Mouse (Mus musculus): ENCODE results near the gene Dera. TPM values are rescaled to one million over a fixed set of nuclear protein-coding genes. Genes with fewer than 3 reads are reported as not detected.

Dera gene
- polyA plus RNA-seq, 1 experiment from 2014 or later: 12.0 TPM

DNA sequence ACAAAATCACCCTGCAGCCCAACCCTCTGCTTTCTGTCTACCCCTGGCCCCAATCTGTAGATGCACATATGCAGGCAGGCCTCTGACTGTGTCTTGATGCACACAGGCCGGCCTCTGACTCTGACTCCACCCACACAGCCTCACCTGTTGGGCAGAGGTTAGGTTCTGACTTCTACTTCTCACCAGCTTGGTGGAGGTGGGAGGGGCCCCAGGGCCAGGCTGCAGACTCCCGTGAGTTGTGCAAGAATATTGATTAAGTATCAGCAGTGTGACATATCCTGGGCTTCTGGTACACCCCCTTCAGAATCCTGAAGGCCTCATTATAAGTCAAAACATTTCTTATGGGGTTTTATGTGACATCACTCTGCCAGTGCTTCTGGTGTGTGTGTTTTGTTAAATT, 35.3 kb downstream of the Dera start:
- no peaks in the 10 kb centered on the region for H3K9me3 ChIP-seq (replicated peaks)
- H3K4me2 ChIP-seq: no peak overlapping the region
- no peaks in the 10 kb centered on the region for H3K27me3 ChIP-seq (replicated peaks)
- no peak for ATAC-seq (ENCODE audit: low FRiP score)
- no peak overlapping the region for H3K4me3 ChIP-seq (replicated peaks)
- H3K4me1 ChIP-seq: 0 out of 2 replicates have a peak, but pooled peaks cover 2% of the 10 kb centered on the region
- 74% methylated on average over 2 of the region's 2 CpGs for WGBS
- H3K27ac ChIP-seq (replicated peaks): no peak overlapping the region
- H3K36me3 ChIP-seq: no peaks in the 10 kb centered on the region
- H3K9ac ChIP-seq (replicated peaks): no peak overlapping the region

GRCm38 (mm10) chr6:137795494-137795893, 41.1 kb downstream of the Dera start:
- no peak for ATAC-seq (ENCODE audit: low FRiP score)
- no peak overlapping the region for H3K27ac ChIP-seq (replicated peaks)
- no peak overlapping the region for H3K4me2 ChIP-seq
- no peak overlapping the region for H3K9ac ChIP-seq (replicated peaks)
- 67% methylated on average over 2 of the region's 2 CpGs for WGBS
- H3K4me3 ChIP-seq (replicated peaks): no peak overlapping the region
- H3K36me3 ChIP-seq: peaks cover 7% of the 10 kb centered on the region; the same call in 1 of the 2 replicates
- H3K4me1 ChIP-seq: no peaks in the 10 kb centered on the region
- 0 out of 2 replicates have a peak, but pooled peaks cover 6% of the 10 kb centered on the region for H3K9me3 ChIP-seq (replicated peaks)
- H3K27me3 ChIP-seq (replicated peaks): no peaks in the 10 kb centered on the region

DNA sequence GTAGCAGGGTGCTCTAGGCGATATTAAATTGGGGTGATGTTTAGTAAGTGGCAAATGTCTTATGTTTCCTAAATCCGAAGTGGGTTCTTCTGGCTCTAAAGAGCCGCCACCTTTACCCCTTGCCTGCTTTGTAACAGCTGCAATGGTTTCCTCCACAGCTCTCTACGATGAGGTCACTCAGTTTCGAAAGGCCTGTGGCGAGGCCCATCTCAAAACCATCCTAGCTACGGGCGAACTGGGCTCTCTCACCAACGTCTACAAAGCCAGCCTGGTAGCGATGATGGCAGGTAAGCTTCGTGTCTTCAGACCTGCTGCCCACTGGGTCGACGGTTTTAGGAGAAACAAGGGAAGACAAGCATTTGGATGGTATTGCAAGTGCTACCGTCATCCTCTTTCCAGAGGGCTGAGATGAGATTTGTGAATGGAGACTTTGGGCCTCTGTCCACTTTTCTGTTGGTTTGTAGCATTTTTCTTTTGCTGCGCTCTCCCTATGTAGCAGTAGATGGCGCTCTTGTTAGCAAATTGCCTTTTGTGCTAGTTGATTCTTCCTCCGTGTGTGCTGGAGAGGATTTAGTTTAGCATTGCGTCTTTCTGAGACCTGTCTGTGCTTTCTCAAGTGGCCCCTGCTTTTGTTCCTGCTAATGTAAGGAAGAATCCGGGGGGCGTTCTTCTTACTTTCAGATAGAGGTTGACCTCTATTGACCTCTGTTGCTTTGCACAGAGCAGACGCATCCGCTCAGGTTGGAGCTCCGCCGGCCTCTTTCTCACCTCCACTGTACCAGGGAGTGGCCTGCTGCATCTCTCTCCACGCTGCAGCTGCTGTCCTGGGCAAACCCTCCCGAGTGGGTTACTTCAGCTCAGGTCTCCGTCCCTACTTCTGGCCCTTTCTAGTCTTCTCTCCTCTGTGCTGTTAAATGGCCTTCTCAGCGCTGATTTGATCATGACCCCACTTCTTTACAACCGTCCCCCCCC, 42.5 kb downstream of the Dera start:
- Histone ChIP-seq H3K4me3 (replicated peaks) (no peak overlapping the region), H3K4me2 (no peak overlapping the region), H3K9me3 (replicated peaks) (0 out of 2 replicates have a peak, but pooled peaks cover 6% of the 10 kb centered on the region), H3K36me3 (peaks cover 7% of the 10 kb centered on the region; the same call in 1 of the 2 replicates), H3K27ac (replicated peaks) (no peak overlapping the region), H3K27me3 (replicated peaks) (no peaks in the 10 kb centered on the region), H3K4me1 (no peaks in the 10 kb centered on the region), H3K9ac (replicated peaks) (no peak overlapping the region)
- 76% methylated on average over 29 of the region's 29 CpGs for WGBS
- ATAC-seq (ENCODE audit: low FRiP score): peak; percentile 39; the same call in 1 of the 2 replicates

- Histone ChIP-seq H3K36me3 (peaks cover 7% of the 10 kb centered on the region; the same call in 1 of the 2 replicates), H3K9me3 (replicated peaks) (0 out of 2 replicates have a peak, but pooled peaks cover 6% of the 10 kb centered on the region), H3K27ac (replicated peaks) (no peak overlapping the region), H3K4me2 (no peak overlapping the region), H3K4me1 (no peaks in the 10 kb centered on the region), H3K27me3 (replicated peaks) (no peaks in the 10 kb centered on the region), H3K9ac (replicated peaks) (no peak overlapping the region), H3K4me3 (replicated peaks) (no peak overlapping the region)
- WGBS: 90% methylated on average over 9 of the region's 9 CpGs
- no peak for ATAC-seq (ENCODE audit: low FRiP score)
Observed at GRCm38 (mm10) chr6:137799253-137799652, 44.9 kb downstream of the Dera start.

DNA sequence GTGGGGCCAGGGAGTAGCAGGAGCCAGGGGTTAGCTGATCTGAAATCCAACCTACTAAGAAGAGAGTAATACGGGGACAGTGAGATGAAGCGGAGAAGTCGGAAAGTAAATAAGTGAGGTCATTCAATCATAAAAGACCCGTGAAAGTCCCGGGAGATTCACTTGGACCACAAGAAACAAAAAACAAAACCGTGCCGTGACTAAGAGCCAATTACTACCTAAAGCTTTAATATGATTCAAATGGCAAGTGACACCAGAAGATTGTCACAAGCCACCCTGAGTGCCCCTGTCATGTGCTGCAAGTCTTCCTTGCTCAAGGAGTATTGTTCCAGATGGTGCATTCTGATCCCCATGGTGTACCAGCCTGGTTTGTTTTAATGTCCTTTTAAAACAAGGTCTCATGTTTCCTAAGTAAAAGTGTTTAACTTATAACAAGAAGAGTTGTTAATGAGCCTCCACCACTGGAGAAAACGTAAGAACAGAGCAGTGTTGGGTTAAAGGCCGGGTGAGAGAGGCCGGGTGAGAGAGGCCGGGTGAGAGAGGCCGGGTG, 49.2 kb downstream of the Dera start:
- WGBS: 76% methylated on average over 12 of the region's 12 CpGs

GRCm38 (mm10) chr6:137804121-137804520, 49.8 kb downstream of the Dera start:
- no peak overlapping the region for H3K4me3 ChIP-seq (replicated peaks)
- no peaks in the 10 kb centered on the region for H3K27me3 ChIP-seq (replicated peaks)
- no peak for ATAC-seq (ENCODE audit: low FRiP score)
- H3K4me2 ChIP-seq: no peak overlapping the region
- 94% methylated on average over 7 of the region's 7 CpGs for WGBS
- H3K4me1 ChIP-seq: 0 out of 2 replicates have a peak, but pooled peaks cover 2% of the 10 kb centered on the region
- H3K36me3 ChIP-seq: peaks cover 7% of the 10 kb centered on the region; the same call in 1 of the 2 replicates
- H3K9ac ChIP-seq (replicated peaks): no peak overlapping the region
- no peak overlapping the region for H3K27ac ChIP-seq (replicated peaks)
- H3K9me3 ChIP-seq (replicated peaks): 0 out of 2 replicates have a peak, but pooled peaks cover 6% of the 10 kb centered on the region

More for the DNA sequence above, 49.2 kb downstream of the Dera start:
- H3K9ac ChIP-seq (replicated peaks): no peak overlapping the region
- H3K4me2 ChIP-seq: no peak overlapping the region
- H3K27me3 ChIP-seq (replicated peaks): no peaks in the 10 kb centered on the region
- ATAC-seq (ENCODE audit: low FRiP score): no peak
- H3K9me3 ChIP-seq (replicated peaks): 0 out of 2 replicates have a peak, but pooled peaks cover 6% of the 10 kb centered on the region
- H3K36me3 ChIP-seq: peaks cover 7% of the 10 kb centered on the region; the same call in 1 of the 2 replicates
- no peak overlapping the region for H3K27ac ChIP-seq (replicated peaks)
- no peak overlapping the region for H3K4me3 ChIP-seq (replicated peaks)
- 0 out of 2 replicates have a peak, but pooled peaks cover 2% of the 10 kb centered on the region for H3K4me1 ChIP-seq

- no peak overlapping the region for H3K9ac ChIP-seq (replicated peaks)
- WGBS: 78% methylated on average over 9 of the region's 9 CpGs
- H3K4me3 ChIP-seq (replicated peaks): no peak overlapping the region
- no peak overlapping the region for H3K4me2 ChIP-seq
- peaks cover 6% of the 10 kb centered on the region; the same call in 1 of the 2 replicates for H3K36me3 ChIP-seq
- no peaks in the 10 kb centered on the region for H3K27me3 ChIP-seq (replicated peaks)
- no peak for ATAC-seq (ENCODE audit: low FRiP score)
- H3K27ac ChIP-seq (replicated peaks): no peak overlapping the region
- H3K9me3 ChIP-seq (replicated peaks): 0 out of 2 replicates have a peak, but pooled peaks cover 6% of the 10 kb centered on the region
- H3K4me1 ChIP-seq: 0 out of 2 replicates have a peak, but pooled peaks cover 2% of the 10 kb centered on the region
Observed at GRCm38 (mm10) chr6:137804606-137805005, 50.3 kb downstream of the Dera start.

DNA sequence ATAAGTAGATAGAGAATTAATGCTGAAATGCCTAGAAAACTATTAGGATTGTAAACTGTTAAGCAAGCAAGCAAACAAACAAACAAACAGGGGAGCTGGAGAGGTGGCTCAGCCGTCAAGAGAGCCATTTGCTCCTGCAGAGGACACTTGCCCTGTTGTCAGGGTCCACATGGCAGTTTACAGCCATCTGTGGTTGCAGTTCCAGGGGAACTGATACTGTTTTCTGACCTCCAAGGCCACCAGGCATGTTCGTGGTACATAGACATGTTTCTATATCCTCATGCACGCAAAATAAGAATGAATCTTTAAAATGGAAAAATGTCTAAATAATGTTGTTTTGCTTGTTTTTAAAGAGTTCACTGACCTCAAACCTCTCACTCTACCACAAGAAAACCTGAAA, 52.0 kb downstream of the Dera start:
- WGBS: 92% methylated on average over 3 of the region's 3 CpGs
- Histone ChIP-seq H3K9ac (replicated peaks) (no peak overlapping the region), H3K27ac (replicated peaks) (no peak overlapping the region), H3K27me3 (replicated peaks) (no peaks in the 10 kb centered on the region), H3K4me1 (0 out of 2 replicates have a peak, but pooled peaks cover 2% of the 10 kb centered on the region), H3K9me3 (replicated peaks) (no peaks in the 10 kb centered on the region), H3K36me3 (no peaks in the 10 kb centered on the region), H3K4me2 (no peak overlapping the region), H3K4me3 (replicated peaks) (no peak overlapping the region)
- ATAC-seq (ENCODE audit: low FRiP score): no peak

GRCm38 (mm10) chr6:137806806-137807205, 52.5 kb downstream of the Dera start:
- H3K4me2 ChIP-seq: no peak overlapping the region
- H3K27me3 ChIP-seq (replicated peaks): no peaks in the 10 kb centered on the region
- no peaks in the 10 kb centered on the region for H3K36me3 ChIP-seq
- 0 out of 2 replicates have a peak, but pooled peaks cover 2% of the 10 kb centered on the region for H3K4me1 ChIP-seq
- no peak overlapping the region for H3K27ac ChIP-seq (replicated peaks)
- H3K4me3 ChIP-seq (replicated peaks): no peak overlapping the region
- H3K9me3 ChIP-seq (replicated peaks): no peaks in the 10 kb centered on the region
- 94% methylated on average over 8 of the region's 8 CpGs for WGBS
- no peak for ATAC-seq (ENCODE audit: low FRiP score)
- no peak overlapping the region for H3K9ac ChIP-seq (replicated peaks)

DNA sequence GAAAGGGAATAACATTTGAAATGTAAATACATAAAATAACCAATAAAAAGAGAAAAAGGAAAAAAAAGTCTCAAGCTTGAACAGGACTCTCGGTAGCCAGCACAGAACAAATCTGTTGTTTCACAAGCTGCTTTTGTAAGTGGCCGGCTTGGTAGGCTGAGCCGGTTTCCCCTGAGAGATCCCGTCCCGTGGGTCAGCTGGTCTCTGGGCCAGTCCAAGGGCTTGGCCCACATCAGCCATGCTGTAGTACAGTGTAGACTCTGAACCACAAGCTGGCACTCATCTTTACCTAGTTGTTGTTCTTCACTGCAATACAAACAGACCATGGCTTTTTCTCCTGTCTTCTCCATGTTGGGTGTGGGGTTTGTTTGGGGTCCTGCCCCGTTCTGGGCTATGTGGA, 53.0 kb downstream of the Dera start:
- no peaks in the 10 kb centered on the region for H3K27me3 ChIP-seq (replicated peaks)
- no peak overlapping the region for H3K4me2 ChIP-seq
- H3K4me1 ChIP-seq: 0 out of 2 replicates have a peak, but pooled peaks cover 2% of the 10 kb centered on the region
- H3K9ac ChIP-seq (replicated peaks): no peak overlapping the region
- no peak for ATAC-seq (ENCODE audit: low FRiP score)
- WGBS: 93% methylated on average over 6 of the region's 6 CpGs
- H3K36me3 ChIP-seq: no peaks in the 10 kb centered on the region
- no peak overlapping the region for H3K27ac ChIP-seq (replicated peaks)
- no peak overlapping the region for H3K4me3 ChIP-seq (replicated peaks)
- no peaks in the 10 kb centered on the region for H3K9me3 ChIP-seq (replicated peaks)

- 88% methylated on average over 6 of the region's 6 CpGs for WGBS
- ATAC-seq (ENCODE audit: low FRiP score): no peak
- H3K36me3 ChIP-seq: no peaks in the 10 kb centered on the region
- H3K27ac ChIP-seq (replicated peaks): no peak overlapping the region
- H3K9me3 ChIP-seq (replicated peaks): no peaks in the 10 kb centered on the region
- no peak overlapping the region for H3K9ac ChIP-seq (replicated peaks)
- H3K4me2 ChIP-seq: no peak overlapping the region
- no peak overlapping the region for H3K4me3 ChIP-seq (replicated peaks)
- H3K4me1 ChIP-seq: 0 out of 2 replicates have a peak, but pooled peaks cover 2% of the 10 kb centered on the region
- H3K27me3 ChIP-seq (replicated peaks): no peaks in the 10 kb centered on the region
Observed at GRCm38 (mm10) chr6:137808706-137809105, 54.4 kb downstream of the Dera start.

Data from neural tube, embryonic 15.5 days (tissue).